Mouse (Mus musculus) retina, postnatal 7 days (tissue): ENCODE data around the gene Ttc39b.
A peak's percentile ranks its signal among the peaks of the same experiment; 100 is the strongest.

Experiments used
- DNase-seq: peaks from one replicate; pipeline ENCODE4 v3.0.0-alpha.2; 2012; ENCODE audit warnings: low read depth, low spot score

The Ttc39b gene

GRCm38 (mm10) chr4:83323910-83324684 is at the start of gene Ttc39b:
Ttc39b (minus strand) TSS chr4:83324255.
- DNase-seq: peak; percentile 92

- no peak for DNase-seq
Measured at GRCm38 (mm10) chr4:83373381-83373780, 49.3 kb upstream of the Ttc39b start.

GRCm38 (mm10) chr4:83357738-83358137 is 33.7 kb upstream of the Ttc39b start:
- DNase-seq: no peak

GRCm38 (mm10) chr4:83354786-83355185 is 30.7 kb upstream of the Ttc39b start:
- DNase-seq: no peak

GRCm38 (mm10) chr4:83353949-83354348 is 29.9 kb upstream of the Ttc39b start:
- no peak for DNase-seq

- DNase-seq: no peak
Measured at GRCm38 (mm10) chr4:83353276-83353675, 29.2 kb upstream of the Ttc39b start.

GRCm38 (mm10) chr4:83350719-83351118 is 26.7 kb upstream of the Ttc39b start:
- DNase-seq: no peak

GRCm38 (mm10) chr4:83348970-83349369 is 24.9 kb upstream of the Ttc39b start:
- no peak for DNase-seq

- DNase-seq: no peak
Measured at GRCm38 (mm10) chr4:83343895-83344294, 19.8 kb upstream of the Ttc39b start.

- no peak for DNase-seq
Measured at GRCm38 (mm10) chr4:83343146-83343823, 19.2 kb upstream of the Ttc39b start.

- DNase-seq: no peak
Measured at GRCm38 (mm10) chr4:83342268-83342970, 18.4 kb upstream of the Ttc39b start.

- no peak for DNase-seq
Measured at GRCm38 (mm10) chr4:83339393-83339792, 15.3 kb upstream of the Ttc39b start.

GRCm38 (mm10) chr4:83337717-83338116 is 13.7 kb upstream of the Ttc39b start:
- DNase-seq: no peak

GRCm38 (mm10) chr4:83330369-83330768 is 6.3 kb upstream of the Ttc39b start:
- DNase-seq: no peak

GRCm38 (mm10) chr4:83329615-83330014 is 5.6 kb upstream of the Ttc39b start:
- DNase-seq: no peak

GRCm38 (mm10) chr4:83328026-83328945 is 4.2 kb upstream of the Ttc39b start:
- DNase-seq: no peak

- no peak for DNase-seq
Measured at GRCm38 (mm10) chr4:83327526-83327925, 3.5 kb upstream of the Ttc39b start.

- no peak for DNase-seq
Measured at GRCm38 (mm10) chr4:83325366-83325765, 1.3 kb upstream of the Ttc39b start.

- DNase-seq: peak; percentile 33
Measured at GRCm38 (mm10) chr4:83323201-83323903, 703 bp downstream of the Ttc39b start.

GRCm38 (mm10) chr4:83319736-83320135 is 4.3 kb downstream of the Ttc39b start:
- no peak for DNase-seq

GRCm38 (mm10) chr4:83318758-83319157 is 5.3 kb downstream of the Ttc39b start:
- DNase-seq: no peak
